13 mouse cellular contexts compared by ENCODE assay signal in the genomic region with DNA sequence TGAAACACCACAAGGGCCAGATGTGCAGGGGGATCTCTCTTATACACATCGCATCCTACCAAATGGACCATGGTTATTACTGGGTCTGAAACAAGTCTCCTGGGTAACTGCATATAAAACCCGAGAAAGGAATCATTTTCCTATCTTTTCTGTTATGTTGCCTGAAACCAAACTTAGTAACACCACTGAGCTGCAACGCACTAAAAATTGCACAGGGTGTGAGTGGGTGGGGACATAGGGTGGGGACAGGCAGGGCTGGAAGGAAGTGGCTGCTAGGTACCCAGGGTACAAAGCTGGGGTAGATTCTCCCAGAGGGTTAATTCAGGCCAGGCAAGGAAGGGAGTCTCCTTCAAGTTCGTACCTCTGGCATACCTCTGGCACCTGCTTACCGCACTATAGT. TPM values are rescaled to one million over a fixed set of nuclear protein-coding genes. Genes with fewer than 3 reads are reported as not detected.
DNase-seq lines count a peak whose midpoint lies in the region; ATAC-seq and TF ChIP-seq lines count a peak whose summit lies in the region.
"Had no signal": no experiment of that assay in that cellular context is flagged by ENCODE, and none has a peak within 500 bp of the region (broad histone marks: within the 10 kb centered on the region; RNA-seq: fewer than 3 reads in every experiment).

No protein-coding gene starts in this region.

- no peak for TF ChIP-seq EP300 in ES-Bruce4 (IDR thresholded peaks at IDR 0.05; ENCODE audit: insufficient read depth, low read depth, low read length)
- no peak for TF ChIP-seq EP300 in liver, postnatal 0 days (IDR thresholded peaks at IDR 0.05; ENCODE audit: low read depth)

- intact Hi-C loops in left cerebral cortex, adult 2 months (cut with DNase I), result no loop called here

- H3K9me3 ChIP-seq in ES-Bruce4 (replicated peaks; ENCODE audit: control insufficient read depth, insufficient read depth, low read length, poor library complexity, severe bottlenecking), result no peaks in the 10 kb centered on the region
- H3K9me3 ChIP-seq in liver, postnatal 0 days (ENCODE audit: low read length), result no peaks in the 10 kb centered on the region
- H3K9me3 ChIP-seq: forebrain, embryonic 12.5 days had no signal

- ATAC-seq in frontal cortex, adult (ENCODE audit: low TSS enrichment), result peak; percentile 83
- no peak for ATAC-seq in liver, postnatal 0 days
- ATAC-seq: hindbrain, embryonic 16.5 days; Patski had no signal

- peak overlapping the region; percentile 49; the same call in 1 of the 2 replicates for H3K9ac ChIP-seq in ES-Bruce4 (ENCODE audit: low read depth, poor library complexity, severe bottlenecking)
- H3K9ac ChIP-seq in liver, postnatal 0 days (replicated peaks), result 0 out of 2 replicates have a peak overlapping the region, but pooled peaks have one; percentile 17
- H3K9ac ChIP-seq: forebrain, embryonic 12.5 days had no signal

- no peak for TF ChIP-seq CTCF in left cerebral cortex, adult 2 months (IDR thresholded peaks at IDR 0.05)
- TF ChIP-seq CTCF in ES-Bruce4 (IDR thresholded peaks at IDR 0.05; ENCODE audit: low read depth, low read length), result no peak
- TF ChIP-seq CTCF in liver, postnatal 0 days (IDR thresholded peaks at IDR 0.05; ENCODE audit: low read depth), result no peak

- TF ChIP-seq POLR2A in ES-Bruce4 (IDR thresholded peaks at IDR 0.05; ENCODE audit: insufficient read depth, low read length), result no peak

- peaks cover 47% of the 10 kb centered on the region for H3K36me3 ChIP-seq in ES-Bruce4 (ENCODE audit: control insufficient read depth, insufficient read depth, low read length, poor library complexity, severe bottlenecking)
- H3K36me3 ChIP-seq in liver, postnatal 0 days (replicated peaks; ENCODE audit: insufficient read depth, low read length), result peaks cover 38% of the 10 kb centered on the region
- H3K36me3 ChIP-seq: forebrain, embryonic 12.5 days had no signal

- H3K4me3 ChIP-seq in left cerebral cortex, adult 2 months, result no peak overlapping the region; the same call in 1 of the 2 replicates
- H3K4me3 ChIP-seq in ES-Bruce4 (ENCODE audit: low read depth, low read length), result no peak overlapping the region; the same call in 1 of the 2 replicates
- no peak overlapping the region for H3K4me3 ChIP-seq in liver, postnatal 0 days (ENCODE audit: low read depth, low read length)
- H3K4me3 ChIP-seq: forebrain, embryonic 12.5 days had no signal

- H3K27me3 ChIP-seq in ES-Bruce4 (ENCODE audit: control insufficient read depth, insufficient read depth, low read length, poor library complexity, severe bottlenecking), result no peaks in the 10 kb centered on the region
- no peaks in the 10 kb centered on the region for H3K27me3 ChIP-seq in liver, postnatal 0 days (ENCODE audit: insufficient read depth, low read length)
- H3K27me3 ChIP-seq: forebrain, embryonic 12.5 days; Patski had no signal

- peak overlapping the region; percentile 44 for H3K4me2 ChIP-seq in liver, postnatal 0 days (ENCODE audit: low read depth, low read length)

- H3K4me1 ChIP-seq in ES-Bruce4 (ENCODE audit: control insufficient read depth, insufficient read depth, low read length), result peaks cover 2% of the 10 kb centered on the region
- peaks cover 41% of the 10 kb centered on the region for H3K4me1 ChIP-seq in liver, postnatal 0 days (ENCODE audit: insufficient read depth)

- DNase-seq in frontal cortex, postnatal 14 days (ENCODE audit: low spot score in 2 of 2), result no peak
- no peak for DNase-seq in left cerebral cortex, adult 2 months (ENCODE audit: extremely low spot score in 1 of 2, low spot score in 2 of 2)
- DNase-seq in left cerebral cortex, adult 8-10 months (ENCODE audit: low spot score in 2 of 2), result no peak
- DNase-seq in liver, postnatal 0 days, result no peak
- no peak for DNase-seq in ovary, postnatal 36 days (ENCODE audit: low spot score)
- no peak for DNase-seq in thymus, postnatal 36 days
- DNase-seq: adrenal gland, postnatal 14 days; cerebellum, adult 11 months had no signal

- WGBS in liver, postnatal 0 days (ENCODE audit: insufficient replicate concordance), result 61% methylated on average over 5 of the region's 5 CpGs

- H3K27ac ChIP-seq in left cerebral cortex, adult 2 months, result peak overlapping the region; percentile 90
- H3K27ac ChIP-seq in ES-Bruce4 (ENCODE audit: insufficient read depth, low read length), result peak overlapping the region; percentile 95
- peak overlapping the region; percentile 17; the same call in 1 of the 2 replicates for H3K27ac ChIP-seq in liver, postnatal 0 days (ENCODE audit: low read depth)

RNA-seq across cellular contexts. Expression of gene Pml, which starts 6.9 kb away (rescaled TPM):
- total RNA-seq in left cerebral cortex, adult 2 months (2021), result 10 to 100 TPM; 14.1 to 19.3 TPM
- total RNA-seq in left cerebral cortex, adult 8-10 months (2022), result 10 to 100 TPM; 15.3 to 20.3 (median 17.5) TPM
- polyA plus RNA-seq in ES-Bruce4 (2011; ENCODE audit: insufficient read depth, insufficient read length, low read depth, missing spikeins), result 198 and 200 TPM in 2 replicates
- 8.4 and 8.5 TPM in 2 replicates for polyA plus RNA-seq in liver, postnatal 0 days (2015; fragmentation: Nextera tagmentation; extraction: Ambion mirVana)

RNA-seq across cellular contexts. Expression of gene Stoml1, which starts 10.3 kb away (rescaled TPM):
- 10 to 100 TPM; 66.5 to 72.6 TPM for total RNA-seq in left cerebral cortex, adult 2 months (2021)
- 10 to 100 TPM; 65.6 to 69.4 (median 67.4) TPM for total RNA-seq in left cerebral cortex, adult 8-10 months (2022)
- 24.6 and 26.5 TPM in 2 replicates for polyA plus RNA-seq in ES-Bruce4 (2011; ENCODE audit: insufficient read depth, insufficient read length, low read depth, missing spikeins)
- polyA plus RNA-seq in liver, postnatal 0 days (2015; fragmentation: Nextera tagmentation; extraction: Ambion mirVana), result 5.6 and 6.7 TPM in 2 replicates

RNA-seq across cellular contexts. Expression of gene Islr2, which starts 38.6 kb away (rescaled TPM):
- 10 to 100 TPM; 72.1 to 74.0 TPM for total RNA-seq in left cerebral cortex, adult 2 months (2021)
- 10 to 100 TPM; 63.9 to 73.8 (median 69.4) TPM for total RNA-seq in left cerebral cortex, adult 8-10 months (2022)
- polyA plus RNA-seq in ES-Bruce4 (2011; ENCODE audit: insufficient read depth, insufficient read length, low read depth, missing spikeins), result 0.67 and 0.85 TPM in 2 replicates
- polyA plus RNA-seq in liver, postnatal 0 days (2015; fragmentation: Nextera tagmentation; extraction: Ambion mirVana), result not detected in 2 replicates

RNA-seq across cellular contexts. Expression of gene Islr, which starts 38.6 kb away (rescaled TPM):
- 10 to 100 TPM; 11.0 to 15.2 TPM for total RNA-seq in left cerebral cortex, adult 2 months (2021)
- 10 to 100 TPM; 14.8 to 23.4 (median 18.9) TPM for total RNA-seq in left cerebral cortex, adult 8-10 months (2022)
- polyA plus RNA-seq in ES-Bruce4 (2011; ENCODE audit: insufficient read depth, insufficient read length, low read depth, missing spikeins), result not detected in 2 replicates
- 2.9 and 3.0 TPM in 2 replicates for polyA plus RNA-seq in liver, postnatal 0 days (2015; fragmentation: Nextera tagmentation; extraction: Ambion mirVana)

Comparison
In these comparisons a context has a peak if more than half of its experiments do, and no peak if none do; other contexts are left out.
1. H3K27ac ChIP-seq: peak in every context shown above with its lines; median percentile 95 in ES-Bruce4; 90 in left cerebral cortex, adult 2 months; 17 in liver, postnatal 0 days.